Mouse (Mus musculus): ENCODE results near the gene Trabd.

Trabd gene

DNA sequence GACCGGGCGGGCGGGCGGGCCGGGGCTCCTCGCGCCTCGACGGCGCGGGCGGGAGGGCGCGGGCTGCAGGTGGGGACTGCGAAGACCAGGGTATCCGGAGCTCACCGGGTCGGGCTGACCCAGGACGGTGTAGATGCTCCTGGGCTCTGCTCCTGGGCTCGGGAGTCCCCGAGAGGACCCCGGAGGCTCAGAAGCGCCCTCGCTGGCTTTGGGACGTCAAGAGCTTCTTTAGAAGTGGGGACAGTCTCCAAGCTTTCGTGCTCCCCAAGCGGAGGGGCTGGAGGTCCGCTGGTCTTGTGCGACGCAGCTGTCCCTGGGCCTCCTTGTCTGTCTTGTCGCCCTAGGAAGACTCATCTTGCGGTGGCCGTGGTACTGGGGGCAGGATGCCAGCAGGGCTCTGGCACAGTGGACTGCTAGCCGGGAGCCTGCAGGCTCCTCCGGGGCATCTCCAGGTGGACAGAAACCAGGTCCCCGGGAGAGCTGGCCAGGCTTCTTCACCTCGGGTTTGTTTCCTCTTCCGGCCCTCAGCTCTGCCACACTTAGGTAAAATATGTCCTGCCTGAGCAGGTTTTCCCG is 1.3 kb downstream of the Trabd start:
- DNase-seq (ENCODE audit: low read depth, low spot score) = no peak

DNA sequence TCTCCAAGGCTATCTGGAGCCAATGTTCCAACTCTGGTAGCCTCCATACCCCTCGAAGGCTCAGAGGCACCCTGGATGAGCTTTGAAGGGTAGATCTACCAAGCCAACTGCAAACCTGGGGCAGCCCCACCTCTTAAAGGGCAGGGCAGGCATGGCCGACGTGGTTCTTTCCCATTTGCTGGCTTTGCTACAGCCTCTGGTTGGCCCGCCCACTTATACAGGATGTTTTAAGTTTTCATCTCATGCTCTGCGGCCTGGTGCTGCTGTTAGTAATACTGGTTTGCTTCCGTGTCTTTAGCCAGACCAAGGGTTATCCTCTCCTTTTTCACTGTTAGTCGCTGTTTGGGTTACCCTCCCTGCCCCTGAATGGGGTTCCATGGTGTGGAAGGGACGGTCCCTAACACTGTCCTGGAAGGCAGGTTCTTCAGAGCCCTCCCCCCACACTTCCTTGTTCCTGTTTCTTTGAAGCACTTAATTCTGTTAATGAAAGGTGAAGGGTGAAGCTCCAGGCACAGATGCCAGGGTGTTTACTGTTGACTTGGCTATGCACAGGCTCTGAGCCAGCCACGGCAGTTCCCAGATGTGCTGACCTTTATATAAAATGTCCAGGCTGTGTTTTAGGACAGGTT is 3.4 kb downstream of the Trabd start:
- DNase-seq (ENCODE audit: low read depth, low spot score) = no peak

DNA sequence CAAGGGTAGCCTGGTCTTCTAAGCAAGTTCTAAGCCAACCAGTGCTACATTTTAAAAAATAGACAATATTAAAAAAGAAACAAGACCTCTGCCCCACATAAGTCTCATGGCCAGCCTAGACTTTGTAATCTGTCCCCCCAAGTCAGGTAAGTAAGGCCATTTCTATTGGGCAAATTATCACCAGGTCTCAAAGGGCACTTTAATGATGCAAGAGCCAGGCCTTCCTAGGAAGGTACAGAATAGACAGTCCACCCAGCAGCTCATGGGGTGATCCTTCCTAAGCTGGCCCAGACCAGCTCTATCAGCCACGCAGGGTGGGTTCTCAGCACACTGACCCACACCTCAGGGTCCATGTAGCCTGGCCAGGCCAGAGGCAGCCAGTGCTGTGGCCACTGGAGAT is 9.0 kb downstream of the Trabd start:
- DNase-seq (ENCODE audit: low read depth, low spot score) = no peak

GRCm38 (mm10) chr15:89084826-89085225 is 9.9 kb downstream of the Trabd start:
- no peak for DNase-seq (ENCODE audit: low read depth, low spot score)

DNA sequence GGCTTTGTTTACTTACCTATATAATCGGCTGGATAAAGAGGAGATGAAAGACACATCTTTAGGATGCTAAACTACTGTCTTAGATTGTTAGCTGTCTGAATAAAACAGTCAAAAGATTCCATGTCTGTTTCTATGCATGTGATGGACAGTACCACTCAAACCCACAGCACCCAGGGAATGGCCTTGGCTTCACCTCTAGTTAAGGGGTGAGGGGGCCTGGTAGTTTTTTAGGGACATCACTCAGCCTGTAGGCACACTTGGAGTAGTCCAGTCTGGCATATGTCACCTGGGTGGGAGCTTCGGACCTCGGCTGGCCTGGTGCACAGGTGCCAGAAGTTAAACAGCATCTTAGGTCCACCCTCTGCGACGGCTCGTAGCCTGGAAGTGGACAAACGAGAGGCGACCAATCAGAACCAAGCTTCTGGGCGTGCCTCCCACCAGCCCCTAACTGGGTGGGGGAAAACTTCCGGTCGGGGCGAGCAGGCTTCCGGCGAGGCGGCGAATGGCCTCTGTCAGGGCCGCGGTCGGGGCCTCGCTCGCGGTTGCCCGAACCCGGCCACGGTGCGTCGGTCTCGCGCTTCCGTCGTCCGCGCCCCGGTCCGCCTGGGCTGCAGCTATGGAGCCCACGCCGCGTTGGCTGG is 13.8 kb downstream of the Trabd start, which contains the start of gene Selenoo:
Selenoo (plus strand) TSS at position 478 of the 641 bp plus-strand sequence.
- peak; percentile 78 for DNase-seq (ENCODE audit: low read depth, low spot score)

GRCm38 (mm10) chr15:89089248-89090051 is 14.5 kb downstream of the Trabd start:
- no peak for DNase-seq (ENCODE audit: low read depth, low spot score)

DNA sequence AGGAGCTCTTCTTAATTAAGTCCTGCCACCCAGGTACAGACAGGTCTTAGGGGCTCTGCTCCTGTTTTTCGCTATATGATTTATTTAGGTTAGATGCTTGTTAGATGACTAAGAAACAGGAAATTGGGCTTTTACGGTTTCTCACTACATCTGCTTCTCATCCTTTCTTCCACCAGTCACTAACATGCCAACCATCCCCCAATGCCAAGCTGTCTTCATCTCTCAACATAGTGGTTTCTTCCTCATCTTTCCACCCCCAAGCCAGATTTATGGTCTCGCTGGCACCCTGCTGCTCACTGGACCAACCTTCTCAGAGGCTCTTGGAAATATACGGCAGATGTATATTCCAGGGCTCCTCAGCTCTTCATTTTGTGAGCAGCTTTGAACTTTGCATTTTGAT is 15.7 kb downstream of the Trabd start:
- no peak for DNase-seq (ENCODE audit: low read depth, low spot score)

- no peak for DNase-seq (ENCODE audit: low read depth, low spot score)
Measured at GRCm38 (mm10) chr15:89092181-89092580, 17.3 kb downstream of the Trabd start.

DNA sequence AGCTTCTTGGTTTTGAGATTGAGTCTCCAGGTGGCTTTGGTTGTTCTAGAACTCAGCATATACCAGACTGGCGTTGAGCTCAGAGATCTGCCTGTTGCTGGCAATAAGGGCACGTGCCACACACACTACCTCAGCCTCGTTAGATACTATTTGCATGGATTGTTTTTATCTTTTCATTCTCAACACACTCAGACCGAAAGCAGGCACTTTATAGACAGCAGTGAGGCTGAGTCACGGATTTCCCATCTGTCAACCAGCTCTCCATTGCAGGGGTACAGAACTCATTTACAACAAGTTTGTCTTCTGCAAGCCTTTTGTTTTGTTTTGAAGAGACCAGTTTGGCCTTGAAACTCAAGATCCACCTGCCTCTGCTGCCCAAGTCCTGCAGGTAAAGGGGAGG is 22.5 kb downstream of the Trabd start:
- no peak for DNase-seq (ENCODE audit: low read depth, low spot score)

- no peak for DNase-seq (ENCODE audit: low read depth, low spot score)
Measured at GRCm38 (mm10) chr15:89098616-89099015, 23.7 kb downstream of the Trabd start.

DNA sequence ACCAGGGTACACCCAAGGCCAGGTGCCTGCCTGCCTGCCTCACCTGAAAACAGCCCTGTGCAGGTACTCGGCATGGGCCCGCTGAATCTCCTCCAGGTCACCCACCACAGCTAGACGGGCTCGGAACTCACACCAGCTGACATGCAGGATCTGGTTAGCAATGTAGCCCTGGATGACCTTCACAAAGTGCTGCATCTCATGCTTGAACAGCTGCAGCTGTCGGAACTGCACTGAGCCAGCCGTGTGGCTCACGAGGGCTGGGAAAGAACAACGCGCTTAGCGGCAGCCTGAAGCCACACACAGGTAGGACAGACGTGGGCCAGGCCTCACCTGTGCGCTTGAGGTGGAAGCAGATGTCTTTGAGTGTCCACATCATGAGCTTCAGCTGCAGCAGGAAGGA is 25.9 kb downstream of the Trabd start:
- DNase-seq (ENCODE audit: low read depth, low spot score) = no peak

GRCm38 (mm10) chr15:89102646-89103045 is 27.7 kb downstream of the Trabd start:
- no peak for DNase-seq (ENCODE audit: low read depth, low spot score)

- no peak for DNase-seq (ENCODE audit: low read depth, low spot score)
Measured at GRCm38 (mm10) chr15:89103921-89104320, 29.0 kb downstream of the Trabd start.

- no peak for DNase-seq (ENCODE audit: low read depth, low spot score)
Measured at GRCm38 (mm10) chr15:89104425-89104824, 29.5 kb downstream of the Trabd start.

DNA sequence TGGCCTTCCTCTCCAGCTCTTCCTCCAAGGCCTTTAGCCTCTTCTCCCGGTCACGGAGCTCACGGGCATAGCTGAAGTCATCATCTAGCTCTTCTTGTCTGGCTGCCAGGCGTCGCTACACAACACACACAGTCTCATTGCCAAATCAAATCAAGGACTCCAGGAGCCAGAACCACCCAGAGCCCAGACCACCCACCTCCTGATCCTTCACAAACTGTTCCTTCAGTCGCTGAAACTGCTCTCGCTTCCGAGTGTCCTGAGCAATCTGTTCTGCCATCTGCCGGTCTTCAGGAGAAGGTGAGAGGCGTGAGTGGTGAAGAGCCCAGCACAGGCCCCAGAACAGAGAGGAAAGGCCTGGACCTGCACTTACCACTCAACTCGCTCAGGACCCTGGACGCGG is 31.1 kb downstream of the Trabd start:
- DNase-seq (ENCODE audit: low read depth, low spot score) = no peak

GRCm38 (mm10) chr15:89106976-89107375 is 32.1 kb downstream of the Trabd start:
- DNase-seq (ENCODE audit: low read depth, low spot score) = no peak

GRCm38 (mm10) chr15:89110147-89110546 is 35.2 kb downstream of the Trabd start:
- DNase-seq (ENCODE audit: low read depth, low spot score) = no peak

DNA sequence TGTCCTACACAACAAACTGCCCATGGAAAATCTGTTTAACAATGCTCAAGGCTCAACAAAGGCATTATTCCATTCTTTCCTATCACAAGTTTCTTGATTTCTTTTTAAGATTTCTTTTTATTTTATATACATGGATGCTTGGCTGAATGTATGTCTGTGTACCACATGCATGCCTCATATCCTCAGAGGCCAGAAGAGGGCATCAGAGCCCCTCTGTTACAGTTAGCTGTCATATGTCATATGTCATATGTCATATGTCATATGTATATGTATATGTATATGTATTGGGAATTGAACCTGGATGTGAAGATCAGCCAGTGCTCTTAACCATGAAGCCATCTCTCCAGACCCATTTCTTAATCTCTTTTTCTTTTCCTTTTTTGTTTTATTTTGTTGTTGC is 43.1 kb downstream of the Trabd start:
- DNase-seq (ENCODE audit: low read depth, low spot score) = no peak

GRCm38 (mm10) chr15:89122649-89123366 is 47.9 kb downstream of the Trabd start, which contains the start of gene Tubgcp6:
Gene Tubgcp6 (minus strand): TSS chr15:89123112.
- peak; percentile 92 for DNase-seq (ENCODE audit: low read depth, low spot score)

DNA sequence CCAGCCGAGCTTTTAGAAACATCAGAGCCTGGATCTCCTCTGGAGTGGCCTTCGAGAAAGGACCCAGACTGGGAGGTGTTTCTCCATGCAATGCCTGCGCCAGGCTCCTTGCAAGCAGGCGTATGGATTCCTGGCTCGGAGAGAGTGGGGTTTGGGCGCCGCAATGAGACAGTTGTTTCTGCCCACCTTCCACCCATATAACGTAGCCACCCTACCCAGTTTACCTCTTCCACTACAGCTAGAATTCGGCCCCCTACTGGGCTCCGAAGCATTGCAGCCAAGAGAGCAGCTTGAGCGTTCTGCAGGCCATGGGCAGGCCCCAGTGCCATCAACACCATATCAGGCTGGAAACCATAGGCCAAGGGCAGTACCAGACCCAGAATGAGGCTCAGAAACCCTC is 48.7 kb downstream of the Trabd start:
- DNase-seq (ENCODE audit: low read depth, low spot score) = no peak

GRCm38 (mm10) chr15:89124312-89124711 is 49.4 kb downstream of the Trabd start:
- no peak for DNase-seq (ENCODE audit: low read depth, low spot score)

DNA sequence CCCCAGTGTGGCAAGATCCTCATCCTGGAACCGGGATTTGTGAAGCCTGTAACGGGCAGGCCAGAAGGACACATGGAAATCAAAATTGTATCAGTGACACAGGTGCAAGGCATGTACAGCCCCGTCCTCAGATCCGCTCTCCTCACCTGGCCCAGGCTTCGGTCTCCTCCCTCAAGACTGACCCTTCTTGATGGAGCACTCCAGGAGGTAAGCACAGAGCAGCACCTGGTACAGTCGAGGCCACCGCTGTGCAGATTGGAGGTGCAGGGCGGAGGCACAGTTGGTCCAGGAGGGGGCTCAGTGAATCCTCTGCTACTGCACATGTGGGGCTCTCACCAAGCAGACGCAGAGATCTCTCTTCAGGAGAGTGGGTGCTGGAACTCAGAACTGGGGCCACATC is 50.4 kb downstream of the Trabd start:
- no peak for DNase-seq (ENCODE audit: low read depth, low spot score)

Measured in c-Kit-negative CD71-positive TER-119-positive erythroid progenitor cells, embryonic 14.5 days (primary cell).